Mouse (Mus musculus) neural tube, embryonic 12.5 days (tissue): ENCODE data around the gene Olfr1378. TPM values are rescaled to one million over a fixed set of nuclear protein-coding genes. Genes with fewer than 3 reads are reported as not detected.

Source experiments
- ATAC-seq: fragments of 200-750 bp; cut with Nextera tagmentation; 2 replicates; pipeline ENCODE4 v1.8.0; 2017; ENCODE audit warnings: low read depth, mild to moderate bottlenecking, moderate TSS enrichment, moderate library complexity; ENCODE audit not compliant: low FRiP score
- H3K27ac ChIP-seq: fragments of 300-500 bp; sonication (generic); 2 replicates; pipeline ENCODE4 v1.5.1; 2016
- H3K27me3 ChIP-seq: fragments of 300-500 bp; sonication (generic); replicated peaks from 2 replicates; pipeline ENCODE4 v1.6.1; 2016; ENCODE audit warnings: mild to moderate bottlenecking
- H3K36me3 ChIP-seq: fragments of 300-500 bp; sonication (generic); 2 replicates; pipeline ENCODE4 v1.6.1; 2016; ENCODE audit warnings: mild to moderate bottlenecking
- H3K4me1 ChIP-seq: fragments of 300-500 bp; sonication (generic); 2 replicates; pipeline ENCODE4 v1.6.1; 2016
- H3K4me2 ChIP-seq: fragments of 300-500 bp; sonication (generic); replicated peaks from 2 replicates; pipeline ENCODE4 v1.6.1; 2016; ENCODE audit warnings: mild to moderate bottlenecking
- H3K4me3 ChIP-seq: fragments of 300-500 bp; sonication (generic); 2 replicates; pipeline ENCODE4 v1.5.1; 2016
- H3K9ac ChIP-seq: fragments of 300-500 bp; sonication (generic); 2 replicates; pipeline ENCODE4 v1.6.1; 2016; ENCODE audit warnings: mild to moderate bottlenecking
- H3K9me3 ChIP-seq: fragments of 300-500 bp; sonication (generic); 2 replicates; pipeline ENCODE4 v1.6.1; 2016; ENCODE audit warnings: mild to moderate bottlenecking
- WGBS: fragments of 180-500 bp; shearing (Covaris S2); methylation state at CpG from one replicate; pipeline ENCODE4 v1.1.7; 2016; 5-methylcytosine and 5-hydroxymethylcytosine counted together
- polyA plus RNA-seq: library from polyadenylated mRNA; unstranded; fragments of >200 nt; fragmentation: Nextera tagmentation; extraction: Ambion mirVana; gene quantifications from 2 replicates; pipeline ENCODE4 v1.2.1, GENCODE M21; 2016

Gene Olfr1378
- not detected in 2 replicates for polyA plus RNA-seq

GRCm38 (mm10) chr11:50966230-50966629 is at the start of gene Olfr1378:
Gene Olfr1378, plus strand, starts transcription at chr11:50966530.
- no peak for ATAC-seq
- no peak within 1 kb of the TSS for H3K9ac ChIP-seq
- no peaks in the 10 kb centered on the region for H3K9me3 ChIP-seq
- no peaks in the 10 kb centered on the region for H3K36me3 ChIP-seq
- no peak within 1 kb of the TSS for H3K27ac ChIP-seq
- 91% methylated on average over 11 of the region's 11 CpGs for WGBS
- H3K4me2 ChIP-seq = no peak within 1 kb of the TSS
- no peaks in the 10 kb centered on the region for H3K27me3 ChIP-seq
- no peaks in the 10 kb centered on the region for H3K4me1 ChIP-seq
- H3K4me3 ChIP-seq = no peak within 1 kb of the TSS

GRCm38 (mm10) chr11:50930469-50931014 is 35.8 kb upstream of the Olfr1378 start:
- Histone ChIP-seq H3K9me3 (no peaks in the 10 kb centered on the region), H3K36me3 (no peaks in the 10 kb centered on the region), H3K4me3 (peak overlapping the region; percentile 52), H3K27me3 (no peaks in the 10 kb centered on the region), H3K9ac (peak overlapping the region; percentile 63), H3K4me1 (0 out of 2 replicates have a peak, but pooled peaks cover 8% of the 10 kb centered on the region), H3K4me2 (peak overlapping the region; percentile 83), H3K27ac (no peak overlapping the region)
- peak; percentile 10; the same call in 1 of the 2 replicates for ATAC-seq
- 28% methylated on average over 14 of the region's 14 CpGs for WGBS

DNA sequence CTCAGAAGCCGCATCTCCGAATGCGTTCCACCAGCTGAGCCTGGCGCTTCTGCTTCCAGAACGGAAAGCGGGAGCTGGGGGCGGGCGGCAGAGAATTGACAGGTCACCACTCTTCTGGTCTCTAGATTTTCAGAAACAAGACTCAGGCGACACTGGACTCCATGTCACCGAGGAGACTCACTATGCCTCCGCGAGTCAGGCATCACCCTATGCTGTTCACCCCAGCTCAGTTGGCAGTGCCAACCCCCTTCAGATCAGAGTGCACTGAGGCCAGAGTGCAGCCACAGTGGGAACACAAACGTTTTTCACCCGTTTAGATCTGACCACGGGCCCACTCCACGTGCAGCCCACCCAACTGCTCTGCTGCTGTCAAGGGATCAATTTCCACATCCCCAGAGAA is 35.3 kb upstream of the Olfr1378 start:
- ATAC-seq = peak; percentile 75
- WGBS = 4% methylated on average over 16 of the region's 16 CpGs
- H3K27me3 ChIP-seq = no peaks in the 10 kb centered on the region
- peak overlapping the region; percentile 52 for H3K4me3 ChIP-seq
- peak overlapping the region; percentile 63 for H3K9ac ChIP-seq
- H3K27ac ChIP-seq = no peak overlapping the region
- peak overlapping the region; percentile 83 for H3K4me2 ChIP-seq
- H3K9me3 ChIP-seq = no peaks in the 10 kb centered on the region
- H3K36me3 ChIP-seq = no peaks in the 10 kb centered on the region
- H3K4me1 ChIP-seq = 0 out of 2 replicates have a peak, but pooled peaks cover 8% of the 10 kb centered on the region

- Histone ChIP-seq H3K4me3 (peak within 1 kb of the TSS; percentile 52), H3K9me3 (no peaks in the 10 kb centered on the region), H3K27me3 (no peaks in the 10 kb centered on the region), H3K9ac (peak within 1 kb of the TSS; percentile 63), H3K4me1 (0 out of 2 replicates have a peak, but pooled peaks cover 8% of the 10 kb centered on the region), H3K36me3 (no peaks in the 10 kb centered on the region), H3K27ac (no peak within 1 kb of the TSS), H3K4me2 (peak within 1 kb of the TSS; percentile 83)
- WGBS = under 1% methylated on average over 18 of the region's 18 CpGs
- peak; percentile 94 for ATAC-seq
These were observed 34.9 kb upstream of the Olfr1378 start, which contains the start of gene Zfp354b for GRCm38 (mm10) chr11:50931451-50931866. Gene Zfp354b, minus strand, starts transcription at chr11:50931633.

- no peaks in the 10 kb centered on the region for H3K9me3 ChIP-seq
- 69% methylated on average over 1 of the region's 1 CpGs for WGBS
- ATAC-seq = peak; percentile 57
- no peak overlapping the region for H3K4me3 ChIP-seq
- peak overlapping the region; percentile 83 for H3K4me2 ChIP-seq
- no peaks in the 10 kb centered on the region for H3K36me3 ChIP-seq
- no peaks in the 10 kb centered on the region for H3K27me3 ChIP-seq
- H3K27ac ChIP-seq = no peak overlapping the region
- H3K4me1 ChIP-seq = 0 out of 2 replicates have a peak, but pooled peaks cover 8% of the 10 kb centered on the region
- no peak overlapping the region for H3K9ac ChIP-seq
These were observed 34.3 kb upstream of the Olfr1378 start for GRCm38 (mm10) chr11:50932040-50932439.

GRCm38 (mm10) chr11:50938435-50938834 is 27.9 kb upstream of the Olfr1378 start:
- Histone ChIP-seq H3K36me3 (no peaks in the 10 kb centered on the region), H3K9me3 (no peaks in the 10 kb centered on the region), H3K27me3 (no peaks in the 10 kb centered on the region), H3K27ac (no peak overlapping the region), H3K4me2 (no peak overlapping the region), H3K4me3 (no peak overlapping the region), H3K9ac (no peak overlapping the region), H3K4me1 (no peaks in the 10 kb centered on the region)
- WGBS = 82% methylated on average over 8 of the region's 8 CpGs
- no peak for ATAC-seq

DNA sequence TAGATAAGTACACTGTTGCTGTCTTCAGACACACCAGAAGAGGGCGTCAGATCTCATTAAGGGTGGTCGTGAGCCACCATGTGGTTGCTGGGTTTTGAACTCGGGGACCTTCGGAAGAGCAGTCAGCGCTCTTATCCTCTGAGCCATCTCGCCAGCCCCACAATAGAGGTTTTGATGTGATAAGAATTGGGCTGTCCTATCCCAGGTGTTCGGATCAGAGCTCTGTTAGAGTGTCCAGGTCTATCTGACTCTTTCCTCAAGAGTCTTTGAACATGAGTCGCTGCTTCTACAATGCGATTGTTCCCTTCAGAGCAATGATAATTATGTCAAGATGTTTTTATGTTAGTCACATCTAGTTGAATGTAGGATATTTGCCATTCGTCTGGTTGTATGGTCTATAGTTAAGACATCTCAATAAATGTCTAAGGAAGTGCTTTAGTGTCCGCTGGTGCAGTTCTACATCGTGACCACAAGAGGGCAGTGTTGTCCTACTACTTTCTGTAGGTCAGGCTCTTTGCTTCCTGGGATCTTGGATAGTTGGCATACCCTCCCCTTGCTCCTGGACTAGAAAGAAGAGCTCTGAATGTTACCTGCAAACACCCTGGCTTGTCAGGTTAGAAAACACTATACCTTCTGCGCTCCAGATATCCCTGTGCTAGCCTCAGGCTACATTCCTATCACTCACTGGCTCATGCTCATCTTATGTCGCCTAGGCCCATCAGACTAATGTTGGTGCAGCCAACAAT is 26.5 kb upstream of the Olfr1378 start:
- H3K36me3 ChIP-seq = no peaks in the 10 kb centered on the region
- no peaks in the 10 kb centered on the region for H3K27me3 ChIP-seq
- H3K9me3 ChIP-seq = no peaks in the 10 kb centered on the region
- no peak overlapping the region for H3K9ac ChIP-seq
- 41% methylated on average over 14 of the region's 14 CpGs for WGBS
- ATAC-seq = peak; percentile 58
- H3K4me3 ChIP-seq = no peak overlapping the region
- no peaks in the 10 kb centered on the region for H3K4me1 ChIP-seq
- H3K27ac ChIP-seq = no peak overlapping the region
- H3K4me2 ChIP-seq = no peak overlapping the region

DNA sequence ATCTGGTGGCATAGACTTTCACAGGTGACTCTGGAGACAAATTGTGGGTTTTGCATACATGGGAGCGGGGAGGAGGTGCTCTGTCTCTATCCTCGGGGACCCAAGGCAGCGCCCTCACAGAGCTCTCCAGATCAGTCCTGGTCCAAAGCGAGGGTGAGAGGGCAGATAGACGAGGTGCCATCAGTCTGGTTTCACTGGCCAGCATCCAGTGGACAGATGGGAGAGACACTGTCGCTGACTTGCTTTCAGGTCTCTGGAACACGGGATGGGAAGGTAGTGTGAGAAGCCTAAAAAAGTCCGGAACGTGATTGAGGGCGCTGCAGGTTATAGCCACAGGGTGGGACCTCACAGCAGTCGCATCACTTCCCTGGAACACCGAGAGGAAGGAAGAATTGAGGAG is 23.9 kb upstream of the Olfr1378 start:
- H3K9ac ChIP-seq = no peak overlapping the region
- 76% methylated on average over 12 of the region's 12 CpGs for WGBS
- no peak overlapping the region for H3K27ac ChIP-seq
- H3K4me1 ChIP-seq = no peaks in the 10 kb centered on the region
- ATAC-seq = no peak
- H3K27me3 ChIP-seq = no peaks in the 10 kb centered on the region
- H3K9me3 ChIP-seq = no peaks in the 10 kb centered on the region
- no peak overlapping the region for H3K4me3 ChIP-seq
- H3K36me3 ChIP-seq = no peaks in the 10 kb centered on the region
- H3K4me2 ChIP-seq = no peak overlapping the region

DNA sequence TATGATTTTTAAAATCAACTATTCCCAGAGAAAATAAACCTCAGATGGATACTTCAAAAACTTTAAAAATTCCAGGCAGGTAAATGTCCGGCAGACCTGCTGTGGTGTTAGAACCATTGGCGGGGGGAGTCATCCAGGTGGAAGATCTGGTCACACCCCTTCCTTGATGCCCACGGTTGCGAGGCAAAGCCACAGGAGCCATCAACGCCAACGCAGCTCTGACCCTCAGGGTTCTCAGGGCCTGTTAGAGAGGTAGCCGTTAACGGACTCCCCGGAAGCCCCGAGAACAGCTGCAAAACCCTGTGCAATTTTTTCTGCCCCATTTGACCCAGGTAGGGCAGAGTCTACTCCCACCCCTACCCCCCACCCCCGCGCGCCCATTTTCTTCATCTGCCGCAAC is 22.8 kb upstream of the Olfr1378 start, which contains the start of gene 4933414I15Rik:
Gene 4933414I15Rik, minus strand, starts transcription at position 260 of the 400 bp plus-strand sequence.
- Histone ChIP-seq H3K9ac (no peak within 1 kb of the TSS), H3K27ac (no peak within 1 kb of the TSS), H3K4me3 (no peak within 1 kb of the TSS), H3K27me3 (no peaks in the 10 kb centered on the region), H3K36me3 (no peaks in the 10 kb centered on the region), H3K4me2 (no peak within 1 kb of the TSS), H3K4me1 (no peaks in the 10 kb centered on the region), H3K9me3 (no peaks in the 10 kb centered on the region)
- ATAC-seq = no peak
- WGBS = 85% methylated on average over 14 of the region's 14 CpGs

GRCm38 (mm10) chr11:50952290-50952689 is 14.0 kb upstream of the Olfr1378 start:
- WGBS = 78% methylated on average over 14 of the region's 14 CpGs
- Histone ChIP-seq H3K27ac (no peak overlapping the region), H3K4me2 (no peak overlapping the region), H3K4me1 (no peaks in the 10 kb centered on the region), H3K9me3 (no peaks in the 10 kb centered on the region), H3K9ac (no peak overlapping the region), H3K4me3 (no peak overlapping the region), H3K36me3 (no peaks in the 10 kb centered on the region), H3K27me3 (no peaks in the 10 kb centered on the region)
- ATAC-seq = no peak

DNA sequence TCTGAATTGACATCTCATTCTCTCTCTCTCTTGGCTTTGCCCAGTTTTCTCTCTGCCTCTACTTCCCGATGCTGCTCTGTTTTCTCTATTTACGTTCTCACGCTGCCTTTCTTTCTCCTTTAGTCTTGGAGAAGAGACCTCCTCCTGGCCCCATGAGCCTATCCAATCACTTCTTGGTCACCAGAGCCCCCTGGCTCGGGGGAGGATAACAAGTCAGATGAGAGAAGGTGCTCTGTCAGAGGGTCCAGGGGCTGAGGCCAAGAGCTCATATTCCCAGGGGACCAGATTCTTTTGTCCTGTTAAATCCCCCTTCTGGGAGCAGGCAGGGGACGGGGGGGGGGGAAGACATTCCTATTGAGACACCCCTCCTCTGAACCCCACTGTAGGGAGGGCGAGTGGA is 12.7 kb upstream of the Olfr1378 start, which contains the start of gene Prop1:
Gene Prop1, minus strand, starts transcription at position 101 of the 400 bp plus-strand sequence.
- no peaks in the 10 kb centered on the region for H3K27me3 ChIP-seq
- no peaks in the 10 kb centered on the region for H3K36me3 ChIP-seq
- no peaks in the 10 kb centered on the region for H3K9me3 ChIP-seq
- WGBS = 76% methylated on average over 6 of the region's 6 CpGs
- H3K4me1 ChIP-seq = no peaks in the 10 kb centered on the region
- no peak within 1 kb of the TSS for H3K4me3 ChIP-seq
- no peak within 1 kb of the TSS for H3K4me2 ChIP-seq
- no peak within 1 kb of the TSS for H3K27ac ChIP-seq
- no peak for ATAC-seq
- H3K9ac ChIP-seq = no peak within 1 kb of the TSS

DNA sequence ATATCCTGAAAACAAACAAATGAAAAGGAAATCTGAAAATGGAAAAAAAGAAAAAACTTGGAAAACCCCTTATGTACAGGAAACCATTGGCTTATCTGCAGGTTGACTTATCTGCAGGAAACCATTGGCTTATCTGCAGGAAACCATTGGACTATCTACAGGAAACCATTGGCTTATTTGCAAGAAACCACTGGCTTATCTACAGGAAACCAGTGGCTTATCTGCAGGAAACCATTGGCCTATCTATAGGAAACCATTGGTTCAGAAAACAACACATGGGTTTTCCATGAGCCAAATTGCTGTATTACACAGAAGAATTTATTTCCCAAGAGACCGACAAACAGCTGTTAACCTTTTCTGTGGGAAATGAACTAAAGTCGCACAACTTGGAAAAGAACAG is 1.4 kb upstream of the Olfr1378 start:
- H3K4me3 ChIP-seq = no peak overlapping the region
- 91% methylated on average over 2 of the region's 2 CpGs for WGBS
- H3K9me3 ChIP-seq = no peaks in the 10 kb centered on the region
- no peak for ATAC-seq
- H3K9ac ChIP-seq = no peak overlapping the region
- no peaks in the 10 kb centered on the region for H3K27me3 ChIP-seq
- H3K4me2 ChIP-seq = no peak overlapping the region
- H3K36me3 ChIP-seq = no peaks in the 10 kb centered on the region
- H3K4me1 ChIP-seq = no peaks in the 10 kb centered on the region
- H3K27ac ChIP-seq = no peak overlapping the region
